Mouse (Mus musculus) bone marrow macrophage, adult 2 months (primary cell): ENCODE results near the gene Pla2r1. TPM values are rescaled to one million over a fixed set of nuclear protein-coding genes. Genes with fewer than 3 reads are reported as not detected.
A peak's percentile ranks its signal among the peaks of the same experiment; 100 is the strongest.

Experiments used
- H3K27ac ChIP-seq: 2 replicates; pipeline ENCODE4 v1.5.1; 2012; ENCODE audit warnings: low read depth, low read length; ENCODE audit not compliant: insufficient read depth
- H3K4me1 ChIP-seq: 2 replicates; pipeline ENCODE4 v1.6.1; 2012; ENCODE audit warnings: low read length; ENCODE audit not compliant: control insufficient read depth, insufficient read depth
- H3K4me3 ChIP-seq: 2 replicates; pipeline ENCODE4 v1.5.1; 2012; ENCODE audit warnings: mild to moderate bottlenecking, low read length, moderate library complexity; ENCODE audit not compliant: insufficient read depth
- CTCF ChIP-seq: IDR thresholded peaks from 2 replicates; pipeline ENCODE4 v1.5.1; 2012; ENCODE audit warnings: low read depth, mild to moderate bottlenecking, low read length, moderate library complexity
- POLR2A ChIP-seq: IDR thresholded peaks from 2 replicates; pipeline ENCODE4 v1.6.1; 2012; ENCODE audit warnings: mild to moderate bottlenecking, low read depth, low read length, borderline replicate concordance
- polyA plus RNA-seq: library from polyadenylated mRNA; stranded (reverse); fragments of >200 nt; gene quantifications from 2 replicates; pipeline ENCODE4 v1.2.4, GENCODE M21; 2012; ENCODE audit not compliant: missing spikeins, insufficient read depth, insufficient read length

Gene Pla2r1
- 0.24 and 0.91 TPM in 2 replicates for polyA plus RNA-seq

DNA sequence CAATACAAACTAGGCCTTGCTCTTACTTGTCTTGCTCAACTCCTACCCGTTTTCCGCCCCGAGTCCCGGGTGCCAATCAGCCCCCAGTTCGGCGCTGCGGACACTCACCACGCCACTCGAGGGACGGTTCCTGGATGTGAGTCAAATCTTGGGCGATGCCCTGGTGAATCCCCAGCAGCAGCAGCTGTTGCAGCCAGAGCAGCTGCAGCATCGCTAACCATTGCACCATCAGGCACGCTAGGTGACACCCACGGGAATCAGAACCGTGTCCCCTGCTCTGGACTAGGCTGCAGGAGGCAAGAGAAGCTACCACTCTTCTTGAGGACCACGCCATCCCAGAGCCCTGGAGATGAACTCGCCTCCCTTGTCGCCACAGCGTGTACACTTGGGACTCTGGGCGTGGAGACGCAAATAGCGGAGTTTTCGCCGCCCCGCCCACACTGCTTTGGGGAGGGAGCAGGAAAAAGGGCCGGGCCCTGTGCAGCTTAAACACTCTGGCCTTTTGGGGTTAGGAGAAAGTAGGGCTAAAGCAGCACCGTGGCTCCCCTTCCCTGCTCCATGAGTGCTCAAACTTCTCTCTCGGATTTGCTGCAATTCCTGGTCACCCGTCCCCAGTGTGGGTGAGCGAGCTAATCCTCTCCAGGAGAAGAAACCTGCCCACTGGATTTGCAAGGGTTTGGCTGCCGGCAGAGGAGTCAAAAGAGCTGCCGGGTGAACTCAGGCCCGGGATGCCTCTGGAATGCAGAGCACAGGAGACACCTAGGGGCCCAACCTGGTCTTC, at the start of gene Pla2r1:
Gene Pla2r1, minus strand, starts transcription at position 407 of the 781 bp plus-strand sequence.
- TF ChIP-seq CTCF (no peak), POLR2A (no peak)
- Histone ChIP-seq H3K4me1 (no peaks in the 10 kb centered on the region), H3K4me3 (peak within 1 kb of the TSS; percentile 15; the same call in 1 of the 2 replicates), H3K27ac (no peak within 1 kb of the TSS)

DNA sequence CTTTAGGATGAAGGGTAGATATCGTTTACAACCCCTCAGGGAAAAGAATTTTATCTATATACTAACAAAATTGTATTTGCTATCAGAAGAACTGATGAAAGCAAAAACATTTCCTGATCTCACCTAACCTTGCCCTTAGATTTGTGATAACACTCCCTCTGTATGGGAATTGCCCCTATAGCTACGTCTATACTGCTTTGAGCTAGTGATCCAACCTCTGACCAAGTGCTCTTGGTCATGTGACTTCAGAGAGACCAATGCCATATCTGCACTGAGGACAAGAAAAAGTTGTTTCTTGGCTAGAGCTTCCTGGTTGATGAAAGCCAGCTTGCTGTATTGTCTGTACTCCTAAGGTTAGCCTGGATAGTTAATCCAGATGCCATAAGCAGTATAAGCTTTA, 48.2 kb upstream of the Pla2r1 start:
- Histone ChIP-seq H3K4me3 (no peak overlapping the region), H3K27ac (no peak overlapping the region), H3K4me1 (no peaks in the 10 kb centered on the region)
- TF ChIP-seq POLR2A (no peak), CTCF (no peak)

DNA sequence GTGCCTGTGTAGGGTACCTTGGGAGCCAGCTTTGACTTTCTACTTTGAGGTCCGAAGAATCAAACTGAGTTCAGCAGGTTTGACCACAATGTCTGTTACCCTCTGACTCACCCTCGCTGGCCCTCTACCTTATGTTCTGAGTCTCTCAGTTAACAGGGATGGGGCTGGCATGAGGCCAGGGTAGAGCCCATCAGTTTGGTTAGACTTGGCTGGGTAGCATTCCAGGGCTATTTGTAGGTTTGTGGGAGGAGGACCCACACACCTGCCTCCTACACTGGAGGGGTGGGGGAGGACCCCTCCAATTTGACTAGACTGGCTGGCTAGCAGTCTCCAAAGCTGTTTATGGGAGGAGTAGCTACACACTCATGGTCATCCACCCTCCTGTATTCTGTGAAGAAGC, 47.8 kb upstream of the Pla2r1 start:
- TF ChIP-seq CTCF (no peak), POLR2A (no peak)
- Histone ChIP-seq H3K4me3 (no peak overlapping the region), H3K4me1 (no peaks in the 10 kb centered on the region), H3K27ac (no peak overlapping the region)

DNA sequence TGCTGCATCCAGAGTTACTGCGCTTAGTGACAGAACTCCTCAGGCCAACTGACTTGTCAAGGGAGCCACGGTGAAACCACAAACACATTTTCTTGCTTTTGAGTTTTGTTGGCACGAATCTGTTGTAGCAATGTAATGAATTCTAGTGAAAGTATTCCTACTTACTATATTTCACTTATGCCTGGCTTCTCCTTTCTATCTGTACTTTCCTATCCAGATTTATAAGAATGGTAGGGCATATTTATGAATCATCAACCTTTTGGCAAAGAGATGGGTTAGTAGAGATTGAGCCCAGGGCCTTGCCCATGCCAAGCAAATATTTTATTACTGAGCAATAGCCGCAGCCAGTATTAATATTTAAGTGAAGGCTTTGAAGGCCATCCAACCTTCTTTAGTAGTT, 30.3 kb upstream of the Pla2r1 start:
- H3K4me1 ChIP-seq, result no peaks in the 10 kb centered on the region
- no peak overlapping the region for H3K4me3 ChIP-seq
- H3K27ac ChIP-seq, result no peak overlapping the region
- TF ChIP-seq CTCF, result no peak
- TF ChIP-seq POLR2A, result no peak

DNA sequence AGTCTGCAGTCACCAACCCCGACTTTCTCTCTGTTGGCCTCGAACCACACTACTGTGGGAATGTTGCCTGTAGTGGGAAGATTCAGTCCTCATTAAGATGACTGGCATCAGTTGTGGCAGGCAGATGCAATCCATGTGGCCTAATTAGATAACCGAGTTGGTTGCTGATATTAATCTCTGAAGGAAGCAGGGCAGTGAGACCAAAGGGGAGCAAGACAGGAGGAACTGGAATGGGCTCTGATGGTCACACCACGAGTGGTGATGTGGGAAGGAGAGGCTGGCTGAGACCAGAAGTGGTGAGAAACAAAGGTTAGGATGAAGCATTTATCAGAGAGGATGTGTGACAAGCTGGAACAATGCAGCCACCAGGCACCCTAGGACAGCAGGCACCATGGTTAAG, 1.5 kb upstream of the Pla2r1 start:
- TF ChIP-seq POLR2A (no peak), CTCF (no peak)
- Histone ChIP-seq H3K27ac (no peak overlapping the region), H3K4me3 (no peak overlapping the region), H3K4me1 (no peaks in the 10 kb centered on the region)

DNA sequence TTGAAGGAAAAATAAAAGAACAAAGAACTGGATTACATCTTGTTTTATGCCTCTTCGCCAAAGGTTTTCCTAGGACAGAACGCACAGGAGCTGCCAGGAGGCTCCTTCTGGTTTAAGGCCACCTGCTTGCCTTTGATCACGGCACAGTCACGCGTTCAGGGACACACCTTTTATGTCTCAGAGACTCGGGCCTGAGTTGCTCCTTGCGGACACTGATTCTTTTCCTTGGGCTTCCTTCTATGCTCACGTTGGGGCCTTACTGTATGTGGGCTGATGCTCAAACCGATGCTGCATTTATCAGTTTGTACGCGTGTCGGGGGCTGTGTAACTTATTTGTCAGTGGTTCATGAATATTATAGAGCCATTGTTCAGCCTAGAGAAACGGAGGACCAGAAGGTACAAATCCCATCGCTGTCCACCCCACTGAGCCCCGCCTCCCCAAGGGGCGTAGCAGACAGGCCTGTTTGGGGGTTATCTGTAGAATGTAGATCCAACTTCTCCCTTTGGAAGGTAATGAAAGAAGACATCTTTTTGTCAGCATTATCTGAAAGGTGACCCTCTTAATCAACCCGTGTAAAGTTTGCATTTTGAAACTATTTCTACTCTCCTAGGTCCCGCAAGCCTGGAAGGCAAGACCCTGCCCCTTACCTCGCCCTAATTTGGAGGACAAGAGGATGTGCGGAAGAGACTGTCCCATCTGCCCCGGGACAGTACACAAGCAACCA, 769 bp downstream of the Pla2r1 start:
- Histone ChIP-seq H3K4me3 (no peak overlapping the region), H3K4me1 (no peaks in the 10 kb centered on the region), H3K27ac (no peak overlapping the region)
- TF ChIP-seq CTCF (no peak), POLR2A (no peak)

DNA sequence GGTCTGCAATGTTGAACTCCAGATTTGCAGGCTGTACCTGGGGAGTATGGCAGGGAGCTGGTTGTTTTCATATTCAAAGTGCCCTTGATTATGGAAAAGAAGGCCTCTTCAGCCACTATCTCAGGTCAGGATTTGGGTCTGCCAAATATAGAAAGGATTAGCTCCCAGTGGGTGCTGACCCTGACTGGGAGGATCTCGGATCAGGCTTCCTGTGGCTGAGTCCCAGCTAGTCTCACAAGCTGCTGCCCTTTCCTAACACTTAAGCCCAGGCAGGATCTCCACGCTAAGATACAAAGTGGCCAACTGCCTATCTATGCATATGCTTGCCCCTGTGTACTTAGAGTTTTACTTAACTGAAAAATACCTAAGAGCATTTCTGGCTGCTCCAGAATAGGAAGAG, 1.4 kb downstream of the Pla2r1 start:
- TF ChIP-seq CTCF (no peak), POLR2A (no peak)
- H3K27ac ChIP-seq, result no peak overlapping the region
- H3K4me1 ChIP-seq, result no peaks in the 10 kb centered on the region
- H3K4me3 ChIP-seq, result no peak overlapping the region

DNA sequence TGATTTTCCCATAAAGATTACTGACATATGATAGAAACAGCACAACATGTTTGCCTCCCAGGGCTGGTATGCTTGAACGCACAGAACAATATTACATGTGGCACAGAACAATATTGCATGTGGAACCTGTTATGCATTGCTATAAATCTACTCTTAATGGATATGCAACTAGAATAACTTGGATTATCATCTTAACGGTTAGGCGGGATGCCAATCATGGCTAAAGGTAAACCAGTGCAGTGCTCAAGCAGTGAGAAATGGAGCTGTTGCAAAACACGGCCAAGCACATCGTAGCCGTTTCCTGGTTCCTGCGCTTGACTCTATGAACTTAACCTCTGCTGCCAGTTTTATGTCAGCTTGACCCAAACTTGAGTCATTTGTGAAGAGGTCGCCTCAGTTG, 2.6 kb downstream of the Pla2r1 start:
- no peaks in the 10 kb centered on the region for H3K4me1 ChIP-seq
- H3K27ac ChIP-seq, result no peak overlapping the region
- TF ChIP-seq POLR2A, result no peak
- no peak for TF ChIP-seq CTCF
- no peak overlapping the region for H3K4me3 ChIP-seq

DNA sequence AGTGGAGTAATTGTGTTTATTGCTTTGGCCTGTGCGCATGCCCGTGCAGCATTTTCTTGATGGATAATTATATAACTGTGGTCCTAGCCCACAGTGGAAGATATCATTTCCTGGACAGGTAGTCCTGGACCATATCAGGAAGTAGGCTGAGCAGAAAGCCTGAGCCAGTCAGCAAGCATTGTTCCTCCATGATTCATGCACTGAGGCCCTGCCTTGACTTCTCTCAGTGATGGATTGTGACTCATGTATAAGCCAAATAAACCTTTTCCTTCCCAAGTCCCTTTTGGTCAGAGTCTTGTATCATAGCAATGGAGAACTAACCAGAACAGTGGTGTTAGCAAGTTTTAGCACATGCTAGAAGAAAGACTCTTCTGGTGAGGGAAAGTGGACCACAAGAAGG, 3.3 kb downstream of the Pla2r1 start:
- no peak overlapping the region for H3K4me3 ChIP-seq
- no peak for TF ChIP-seq CTCF
- no peak for TF ChIP-seq POLR2A
- H3K27ac ChIP-seq, result no peak overlapping the region
- no peaks in the 10 kb centered on the region for H3K4me1 ChIP-seq

DNA sequence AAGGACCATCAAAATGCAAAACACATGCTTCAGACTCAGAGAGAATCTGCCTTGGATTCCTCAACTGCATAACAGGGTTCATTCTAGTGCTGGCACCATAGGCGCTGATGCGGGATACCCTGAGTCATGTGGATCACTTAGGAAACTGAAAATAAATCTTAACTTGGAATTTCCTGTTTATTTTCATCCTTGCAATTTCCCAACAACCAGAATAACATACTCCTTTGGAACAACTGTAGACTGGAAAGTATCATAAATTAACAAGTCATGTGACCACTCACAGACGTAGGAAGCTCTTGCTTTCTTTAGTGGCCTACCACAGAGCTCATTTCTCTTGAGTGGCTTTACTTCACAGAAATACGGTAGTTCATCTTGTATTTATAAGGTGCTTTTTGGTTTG, 7.0 kb downstream of the Pla2r1 start:
- TF ChIP-seq CTCF, result no peak
- TF ChIP-seq POLR2A, result no peak
- Histone ChIP-seq H3K4me1 (no peaks in the 10 kb centered on the region), H3K4me3 (no peak overlapping the region), H3K27ac (no peak overlapping the region)
